Mouse (Mus musculus) myocyte (in vitro differentiated cells): ENCODE data around the gene Flcn.

ENCODE experiments used
- CEBPB ChIP-seq: IDR thresholded peaks from 2 replicates; pipeline ENCODE4 v1.6.1; 2011; ENCODE audit warnings: mild to moderate bottlenecking, moderate library complexity; ENCODE audit not compliant: poor library complexity, insufficient read depth, severe bottlenecking
- E2F4 ChIP-seq: IDR thresholded peaks from one replicate; pipeline ENCODE4 v1.6.1; 2011; ENCODE audit warnings: mild to moderate bottlenecking, control low read depth, moderate library complexity; ENCODE audit not compliant: insufficient read depth
- MYOD1 ChIP-seq, 3 experiments: IDR thresholded peaks; one replicate each; pipeline ENCODE4 v1.6.1; 2011; ENCODE audit warnings: control low read depth in 2 of 3, low read depth in 2 of 3, mild to moderate bottlenecking in 2 of 3, moderate library complexity in 1 of 3; ENCODE audit not compliant: insufficient read length in 2 of 3, control insufficient read depth in 1 of 3
- MYOG ChIP-seq, 3 experiments: IDR thresholded peaks; one replicate each; pipeline ENCODE4 v1.6.1; 2011; ENCODE audit warnings: control low read depth in 2 of 3, low read depth in 2 of 3, mild to moderate bottlenecking in 2 of 3; ENCODE audit not compliant: insufficient read length in 2 of 3, control insufficient read depth in 1 of 3, insufficient read depth in 1 of 3
- POLR2A ChIP-seq: IDR thresholded peaks from one replicate; pipeline ENCODE4 v1.6.1; 2011; ENCODE audit warnings: low read depth, mild to moderate bottlenecking, control low read depth, moderate library complexity; ENCODE audit not compliant: insufficient read length
- POLR2AphosphoS2 ChIP-seq: IDR thresholded peaks from one replicate; pipeline ENCODE4 v1.6.1; 2011; ENCODE audit warnings: low read depth, control low read depth; ENCODE audit not compliant: insufficient read length
- REST ChIP-seq: IDR thresholded peaks from one replicate; pipeline ENCODE4 v1.6.1; 2011; ENCODE audit warnings: mild to moderate bottlenecking, control low read depth, moderate library complexity; ENCODE audit not compliant: insufficient read depth, insufficient read length
- SRF ChIP-seq: IDR thresholded peaks from one replicate; pipeline ENCODE4 v1.6.1; 2011; ENCODE audit warnings: low read depth; ENCODE audit not compliant: control insufficient read depth, insufficient read length
- TCF12 ChIP-seq: IDR thresholded peaks from one replicate; pipeline ENCODE4 v1.6.1; 2011; ENCODE audit warnings: mild to moderate bottlenecking, control low read depth; ENCODE audit not compliant: poor library complexity, insufficient read depth, severe bottlenecking
- USF1 ChIP-seq: IDR thresholded peaks from one replicate; pipeline ENCODE4 v1.6.1; 2011; ENCODE audit warnings: low read depth, mild to moderate bottlenecking, control low read depth, moderate library complexity

- TF ChIP-seq POLR2AphosphoS2 (peak; percentile 56), USF1 (no peak), POLR2A (no peak), E2F4 (no peak), SRF (no peak), MYOG (IDR thresholded peaks at IDR 0.05; ENCODE audit: control insufficient read depth in 1 of 3, insufficient read depth in 1 of 3, insufficient read length in 2 of 3, low read depth in 2 of 3) (no peak), REST (no peak), MYOD1 (IDR thresholded peaks at IDR 0.05; ENCODE audit: control insufficient read depth in 1 of 3, insufficient read length in 2 of 3, low read depth in 2 of 3) (no peak), CEBPB (no peak), TCF12 (no peak)
These were observed 65.4 kb downstream of the Flcn start for GRCm38 (mm10) chr11:59744374-59744773.
